38 mouse cellular contexts compared by ENCODE assay signal in the genomic region with DNA sequence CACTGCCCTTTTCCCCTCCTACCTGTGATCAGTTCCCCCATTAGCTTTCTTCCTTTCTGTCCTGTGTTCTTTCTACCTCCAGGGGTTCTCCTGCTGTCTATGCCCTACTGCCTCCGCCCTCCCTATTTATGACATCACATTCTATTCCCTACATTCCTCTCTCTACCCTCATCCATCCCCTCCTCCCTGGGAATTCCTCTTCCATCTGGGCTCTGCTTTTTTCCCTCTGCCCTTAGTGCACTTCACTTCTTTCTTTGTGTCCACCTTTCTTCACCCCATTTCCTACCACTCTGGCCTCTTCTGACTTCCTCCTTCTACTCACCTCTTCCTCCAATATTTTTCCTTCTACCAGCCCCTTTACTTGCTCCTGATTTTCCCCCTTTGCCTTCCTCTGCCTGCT. TPM values are rescaled to one million over a fixed set of nuclear protein-coding genes. Genes with fewer than 3 reads are reported as not detected.
"Had no signal": no experiment of that assay in that cellular context is flagged by ENCODE, and none has a peak within 500 bp of the region (broad histone marks: within the 10 kb centered on the region; RNA-seq: fewer than 3 reads in every experiment).

TSS of gene Gm732 (minus strand) at position 101 of the 400 bp plus-strand sequence.

- H3K4me1 ChIP-seq: limb, embryonic 10.5 days; limb, embryonic 12.5 days; limb, embryonic 13.5 days; limb, embryonic 15.5 days; liver, embryonic 12.5 days; liver, embryonic 13.5 days; liver, embryonic 15.5 days; lung, embryonic 15.5 days; megakaryocyte, embryonic 14.5 days; midbrain, embryonic 10.5 days; midbrain, embryonic 12.5 days; midbrain, embryonic 13.5 days; midbrain, embryonic 15.5 days had no signal

- H3K27me3 ChIP-seq: limb, embryonic 12.5 days; limb, embryonic 13.5 days; limb, embryonic 15.5 days; liver, embryonic 12.5 days; liver, embryonic 13.5 days; liver, embryonic 15.5 days; lung, embryonic 15.5 days; megakaryocyte, embryonic 14.5 days; midbrain, embryonic 12.5 days; midbrain, embryonic 13.5 days; midbrain, embryonic 15.5 days had no signal

- DNase-seq: left cerebral cortex, postnatal 4 days; liver; liver, embryonic 13.5 days; liver, postnatal 0 days; lung, adult 18-20 months; lung, adult 2 months; lung, embryonic 14.5 days; lung, postnatal 10 days; lung, postnatal 14 days; lung, postnatal 36 days; lung, postnatal 4 days; midbrain, embryonic 14.5 days had no signal

- H3K27ac ChIP-seq: left cerebral cortex, adult 2 months; limb, embryonic 10.5 days; limb, embryonic 12.5 days; limb, embryonic 13.5 days; limb, embryonic 15.5 days; liver, embryonic 12.5 days; liver, embryonic 13.5 days; liver, embryonic 14.5 days; liver, embryonic 15.5 days; lung, embryonic 15.5 days; macrophage; midbrain, embryonic 10.5 days; midbrain, embryonic 12.5 days; midbrain, embryonic 13.5 days; midbrain, embryonic 15.5 days had no signal

- H3K4me3 ChIP-seq: left cerebral cortex, adult 2 months; limb, embryonic 10.5 days; limb, embryonic 12.5 days; limb, embryonic 13.5 days; limb, embryonic 15.5 days; liver, embryonic 12.5 days; liver, embryonic 13.5 days; liver, embryonic 15.5 days; lung, embryonic 15.5 days; megakaryocyte, embryonic 14.5 days; midbrain, embryonic 10.5 days; midbrain, embryonic 12.5 days; midbrain, embryonic 13.5 days; midbrain, embryonic 15.5 days; myocyte had no signal

- H3K36me3 ChIP-seq: limb, embryonic 10.5 days; limb, embryonic 12.5 days; limb, embryonic 13.5 days; limb, embryonic 15.5 days; liver, embryonic 12.5 days; liver, embryonic 13.5 days; liver, embryonic 15.5 days; lung, embryonic 15.5 days; midbrain, embryonic 10.5 days; midbrain, embryonic 12.5 days; midbrain, embryonic 13.5 days; midbrain, embryonic 15.5 days had no signal

RNA-seq across cellular contexts. Expression of gene Gm732, which starts in this region (rescaled TPM):
- polyA plus RNA-seq: limb, embryonic 10.5 days; limb, embryonic 11.5 days; limb, embryonic 12.5 days; limb, embryonic 13.5 days; limb, embryonic 14.5 days; limb, embryonic 15.5 days; liver, adult 2 months; liver, embryonic 11.5 days; liver, embryonic 12.5 days; liver, embryonic 13.5 days; liver, embryonic 14.5 days; liver, embryonic 15.5 days; liver, embryonic 16.5 days; liver, postnatal 0 days; lung, adult 2 months; lung, embryonic 14.5 days; lung, embryonic 15.5 days; lung, embryonic 16.5 days; lung, postnatal 0 days; macrophage; midbrain, embryonic 10.5 days; midbrain, embryonic 11.5 days; midbrain, embryonic 12.5 days; midbrain, embryonic 13.5 days; midbrain, embryonic 14.5 days; midbrain, embryonic 15.5 days; midbrain, embryonic 16.5 days; midbrain, postnatal 0 days; myocyte had no signal
